Mouse (Mus musculus) frontal cortex, adult 2 months (tissue): Measurements from ENCODE around the gene Knop1. TPM values are rescaled to one million over a fixed set of nuclear protein-coding genes. Genes with fewer than 3 reads are reported as not detected.
A peak's percentile ranks its signal among the peaks of the same experiment; 100 is the strongest.

ENCODE experiments used
- DNase-seq, 2 experiments: peaks; one replicate each; pipeline ENCODE4 v3.0.0; 2022; ENCODE audit warnings: low spot score in 1 of 2; ENCODE audit errors: extremely low spot score in 1 of 2
- polyA plus RNA-seq: library from polyadenylated mRNA; depleted of rRNA; stranded (reverse); fragments of >200 nt; gene quantifications from 2 replicates; pipeline ENCODE4 v1.2.3, GENCODE M21; 2012

Knop1 gene
- polyA plus RNA-seq, 1 experiment: 17.5 TPM

DNA sequence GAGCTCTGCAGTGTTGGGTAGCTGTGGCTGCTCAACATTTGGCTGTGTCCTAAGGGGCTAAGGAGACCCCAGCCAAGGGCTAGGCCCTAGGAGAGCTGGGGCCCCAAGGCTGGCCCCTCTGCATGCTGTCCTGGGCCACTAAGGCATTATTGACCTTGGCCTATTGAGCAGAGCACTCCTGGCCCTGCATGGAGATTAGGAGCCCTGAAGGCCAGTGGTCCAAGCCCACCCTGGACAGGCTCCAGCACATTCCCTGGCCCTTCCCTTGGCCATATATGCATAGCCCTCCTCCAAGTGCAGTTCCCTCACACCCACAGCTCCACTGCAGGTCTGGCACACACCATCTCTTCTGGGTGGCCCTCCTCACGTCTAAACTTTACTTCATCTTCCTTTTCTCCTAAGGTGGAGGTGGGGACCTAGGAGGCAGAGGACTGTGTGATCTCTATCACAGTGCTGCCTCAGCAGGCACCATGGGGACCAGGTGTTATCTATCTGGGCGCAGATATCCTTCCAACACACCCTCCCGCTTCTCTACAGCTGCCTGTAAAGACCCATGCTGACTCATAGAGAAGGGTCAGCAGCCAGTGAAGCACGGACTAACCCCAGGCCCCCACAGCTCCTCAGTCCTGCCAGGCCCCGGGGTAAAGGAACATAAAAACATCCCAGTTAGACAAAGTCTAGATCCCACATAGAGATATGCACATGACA lies 6.4 kb downstream of the Knop1 start:
- DNase-seq: no peak

DNA sequence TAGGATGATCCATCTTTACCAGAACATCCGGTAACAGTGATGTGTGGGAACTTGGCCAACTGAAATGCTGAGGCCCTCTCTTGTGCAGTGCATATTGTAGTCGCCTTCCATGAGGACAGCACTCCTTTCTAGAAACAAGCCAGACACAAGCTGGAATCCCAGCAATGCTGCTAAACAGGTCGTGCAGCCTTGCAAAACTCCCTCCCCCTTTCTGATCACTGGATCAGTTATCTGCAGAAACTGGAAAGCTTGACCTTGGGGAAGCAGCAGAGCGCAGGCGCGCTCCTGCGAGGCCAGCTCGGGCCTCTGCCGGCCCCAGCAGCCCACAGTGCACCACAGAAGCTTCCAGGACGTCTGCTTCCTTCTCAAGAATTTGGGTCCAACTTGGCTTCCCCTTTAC lies 7.3 kb downstream of the Knop1 start:
- no peak for DNase-seq

DNA sequence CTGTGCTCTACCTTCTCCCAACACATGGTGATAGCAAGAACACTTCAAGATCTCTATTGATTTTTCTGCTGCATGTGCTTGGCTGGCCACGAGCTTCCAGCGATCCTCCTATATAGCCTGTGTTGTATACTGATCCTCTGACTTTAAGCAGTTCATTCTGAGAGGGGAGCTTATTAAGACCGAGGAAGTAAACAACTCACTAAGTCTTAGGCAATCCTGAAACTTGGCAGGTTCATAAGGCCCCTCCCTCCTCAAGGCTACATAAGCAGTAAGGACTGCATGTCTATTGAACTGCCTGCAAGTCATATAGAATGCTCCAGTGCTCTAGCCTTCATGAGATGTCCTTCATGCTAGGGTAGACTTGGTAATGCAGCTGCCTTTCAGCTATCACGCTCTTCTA lies 9.7 kb downstream of the Knop1 start:
- DNase-seq: no peak

DNA sequence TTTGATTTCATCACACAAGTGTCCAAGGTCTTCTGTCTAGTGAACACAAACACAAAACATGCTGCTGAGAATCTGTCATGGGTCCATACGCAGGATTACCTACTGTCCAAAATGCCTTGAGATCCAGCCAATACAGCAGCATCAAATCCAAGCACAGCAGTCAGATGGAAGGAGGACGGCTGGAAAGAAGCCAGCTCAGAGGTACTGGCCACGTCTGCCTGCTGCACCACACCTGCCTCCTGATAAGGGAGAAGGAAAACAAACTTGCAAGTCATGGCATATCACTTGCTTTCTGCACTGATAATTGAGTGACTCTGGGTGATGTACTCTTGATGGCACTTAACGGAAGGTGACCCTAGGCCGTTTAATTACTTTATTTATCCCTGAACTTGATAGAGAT lies 10.9 kb downstream of the Knop1 start:
- DNase-seq: no peak

DNA sequence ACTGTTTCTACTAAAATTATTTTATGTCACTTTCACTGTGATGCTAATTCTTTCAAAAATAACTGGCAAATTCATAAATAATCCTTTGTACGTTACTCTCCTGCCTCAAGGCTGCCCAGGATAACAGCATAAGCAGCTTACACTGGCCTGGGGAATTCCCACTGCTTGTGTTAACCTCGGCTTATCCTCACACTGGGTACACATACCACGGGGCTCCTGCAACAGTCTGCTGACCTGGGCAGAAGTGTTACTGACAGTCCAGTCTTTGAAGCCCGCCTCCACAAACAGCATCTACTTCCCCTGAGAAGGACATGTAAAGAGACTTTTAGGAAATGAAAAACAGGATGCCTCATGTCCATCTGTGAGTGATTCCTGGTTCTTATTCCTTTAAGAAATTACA lies 13.1 kb downstream of the Knop1 start:
- DNase-seq: no peak

DNA sequence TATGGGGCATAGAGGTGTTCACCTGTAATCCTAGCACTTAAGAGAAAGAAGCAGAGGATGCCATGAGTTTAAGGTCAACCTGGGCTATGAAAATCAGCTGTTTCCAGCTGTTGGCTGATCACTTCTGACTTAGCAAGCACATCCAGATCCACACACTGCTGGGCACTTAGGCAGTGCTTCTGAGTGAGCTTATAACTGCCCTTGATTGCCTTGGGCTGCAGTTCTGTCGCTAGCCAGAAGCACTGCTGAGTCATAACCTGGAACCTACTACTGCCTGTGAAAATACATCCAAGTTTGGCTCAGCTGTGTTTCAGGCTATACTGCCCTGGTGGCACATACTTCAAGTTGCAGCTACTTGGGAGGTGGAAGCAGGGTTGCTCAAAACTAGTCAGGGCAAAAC lies 14.3 kb downstream of the Knop1 start:
- DNase-seq: peak in 1 of 2 experiments; percentile 56

DNA sequence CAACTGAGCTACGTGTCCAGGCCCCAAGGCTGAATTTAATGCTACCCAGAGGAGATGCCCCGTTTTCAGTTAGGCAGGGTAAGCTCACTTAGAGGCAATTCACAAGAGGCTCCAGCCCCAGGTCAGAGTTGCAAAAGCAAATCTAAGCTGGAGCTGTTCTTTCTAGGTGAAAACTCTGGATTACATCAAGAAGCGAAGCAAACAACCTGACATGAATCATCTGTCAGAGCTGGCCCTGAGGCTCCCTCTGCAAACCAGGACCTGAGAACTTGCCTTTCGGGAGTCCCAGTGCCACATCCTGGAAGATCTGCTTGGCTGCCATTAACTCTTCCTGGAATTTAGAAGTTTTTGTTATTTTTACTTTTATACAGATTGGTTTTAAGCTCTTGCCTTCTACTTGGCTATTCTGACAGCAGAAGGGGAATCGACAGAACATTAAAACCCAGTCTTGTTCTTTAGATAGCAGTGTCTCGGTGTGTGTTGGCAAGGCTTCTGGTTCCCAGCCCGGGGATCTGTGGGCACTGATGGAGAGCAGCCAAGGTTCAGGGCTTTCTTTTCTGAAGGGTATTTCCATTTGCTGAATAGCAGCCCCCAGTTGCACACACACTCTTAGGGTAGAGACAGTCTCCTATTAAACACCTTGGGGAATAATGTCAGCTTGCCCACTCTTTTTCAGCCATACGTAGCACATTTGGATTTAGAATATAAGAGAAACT lies 14.9 kb downstream of the Knop1 start:
- DNase-seq: peak in 1 of 2 experiments; percentile 62

DNA sequence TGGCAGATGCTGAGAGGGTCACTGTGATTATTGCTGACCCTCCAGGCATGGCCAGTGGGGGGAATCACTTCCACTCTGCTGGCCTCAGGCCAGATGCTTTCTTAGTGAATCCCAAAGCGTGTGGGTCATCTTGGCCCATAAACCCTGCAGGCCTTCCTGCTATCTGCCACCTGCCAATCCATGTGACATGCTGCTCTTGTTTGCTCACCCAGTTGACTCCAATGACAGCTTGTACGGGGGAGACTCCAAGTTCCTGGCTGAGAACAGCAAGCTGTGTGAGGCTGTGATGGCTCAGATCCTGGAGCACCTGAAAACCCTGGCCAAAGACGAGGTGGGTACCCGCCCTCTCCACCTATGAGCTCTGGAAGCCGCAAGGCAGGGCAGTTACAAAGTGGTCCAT lies 18.2 kb downstream of the Knop1 start:
- DNase-seq: no peak

DNA sequence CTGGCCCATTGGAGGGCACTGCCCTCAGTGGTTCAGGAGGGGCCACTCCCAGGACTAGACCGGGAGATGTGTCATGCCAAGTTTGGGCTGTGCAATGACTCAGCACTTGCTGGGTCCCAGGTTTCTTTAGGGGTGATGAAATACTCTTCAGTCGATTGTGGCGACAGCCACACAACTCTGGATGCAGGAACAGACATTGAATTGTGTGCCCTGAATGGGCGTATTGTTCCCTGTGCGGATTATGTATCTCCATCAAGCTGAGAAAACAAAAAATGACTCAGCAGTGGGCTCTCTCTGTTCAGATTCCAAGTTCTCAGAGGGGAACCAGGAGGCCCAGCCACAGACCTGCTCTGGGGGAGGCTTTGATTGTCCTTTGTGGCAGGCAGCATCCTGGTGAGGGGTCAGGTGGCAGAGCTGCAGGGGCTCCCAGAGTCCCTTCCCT lies 28.1 kb downstream of the Knop1 start:
- peak in 1 of 2 experiments; percentile 13 for DNase-seq

DNA sequence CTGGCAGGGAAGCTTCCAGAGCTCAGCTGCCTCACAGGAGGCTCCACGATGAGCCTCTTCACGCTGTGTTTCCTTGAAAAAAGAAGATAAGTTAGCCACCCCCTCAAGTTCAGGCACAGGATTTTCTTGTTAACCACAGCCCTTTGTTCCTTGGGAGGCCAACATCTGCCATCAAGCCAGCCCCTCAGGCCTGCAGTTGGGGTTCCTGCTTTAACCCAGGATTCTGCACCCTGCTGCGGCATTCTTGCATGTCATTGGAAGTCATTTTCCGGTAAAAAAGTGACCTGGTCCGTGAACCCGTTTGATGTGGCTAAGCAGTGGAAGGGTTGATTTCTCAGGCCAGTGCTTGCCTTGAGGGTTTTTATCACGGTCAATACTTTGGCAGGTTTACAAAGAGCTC lies 31.6 kb downstream of the Knop1 start:
- DNase-seq: no peak

DNA sequence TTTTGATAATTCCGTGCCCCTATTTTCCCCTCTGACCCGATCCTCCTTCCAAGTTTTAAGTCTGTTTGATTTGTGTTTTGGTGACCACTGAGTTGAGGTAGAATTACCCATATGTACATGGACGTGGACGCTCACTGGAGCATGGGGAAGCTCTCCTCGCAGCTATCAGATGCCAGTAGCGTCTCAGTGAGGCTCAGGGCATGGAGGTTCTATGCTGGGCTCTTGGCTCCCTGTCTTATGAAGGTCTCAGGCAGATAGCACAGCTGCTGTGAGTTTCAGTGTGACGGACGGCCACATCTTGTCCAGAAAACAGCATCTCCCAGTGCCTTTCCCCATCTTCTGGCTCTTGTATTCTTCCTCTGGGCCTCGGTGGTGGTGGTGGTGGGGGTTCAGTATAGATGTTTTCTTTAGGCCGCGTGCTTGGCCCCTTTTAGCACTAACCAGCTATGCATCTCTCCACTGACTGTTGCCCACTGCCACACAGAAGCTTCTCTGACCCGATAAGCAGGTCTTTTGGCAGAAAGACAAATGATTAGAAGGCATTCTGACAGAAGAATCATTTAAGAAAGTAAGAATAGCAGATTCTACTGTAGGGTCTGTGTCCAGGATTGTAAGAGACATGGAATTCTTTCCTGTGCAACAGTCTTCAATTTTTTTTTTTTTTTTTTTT lies 34.0 kb downstream of the Knop1 start:
- no peak for DNase-seq

DNA sequence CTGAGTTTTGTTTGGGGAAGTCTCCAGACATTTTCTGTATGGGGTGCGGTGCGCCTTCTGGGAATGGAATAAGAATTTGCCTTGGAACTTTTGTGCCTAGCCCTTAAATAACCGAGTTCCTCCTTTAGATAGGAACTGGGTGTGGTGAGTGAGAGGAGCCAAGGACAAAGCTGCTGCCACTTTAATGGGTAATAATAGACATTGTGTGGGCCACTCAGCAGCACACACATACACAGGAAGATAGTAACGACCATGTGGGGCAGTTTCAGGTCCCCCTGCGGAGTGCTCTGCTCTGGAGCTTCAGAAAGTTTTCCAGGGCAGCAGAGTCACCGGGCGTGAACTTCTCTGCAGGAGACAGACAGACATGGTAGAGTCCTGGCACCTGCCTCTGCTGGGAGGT lies 34.7 kb downstream of the Knop1 start:
- no peak for DNase-seq

DNA sequence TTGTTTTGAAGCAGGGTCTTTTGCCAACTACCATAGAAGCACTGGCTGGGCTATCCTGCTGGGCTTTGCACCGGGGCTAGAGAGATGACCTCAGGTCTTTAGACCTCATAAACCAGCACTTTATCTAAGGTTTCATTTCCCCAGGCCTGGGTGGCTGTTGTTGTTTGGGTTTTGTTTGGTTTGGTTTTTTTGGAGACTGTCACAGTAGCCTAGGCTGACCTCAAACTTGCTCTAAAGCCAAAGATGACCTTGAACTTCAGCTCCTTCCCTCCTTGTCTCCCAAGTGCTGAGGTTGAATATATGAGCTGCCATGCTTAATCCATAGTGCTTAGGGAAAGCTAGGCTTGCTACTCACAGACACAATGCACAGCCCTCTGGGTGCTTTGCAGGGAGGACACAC lies 36.4 kb downstream of the Knop1 start:
- no peak for DNase-seq

DNA sequence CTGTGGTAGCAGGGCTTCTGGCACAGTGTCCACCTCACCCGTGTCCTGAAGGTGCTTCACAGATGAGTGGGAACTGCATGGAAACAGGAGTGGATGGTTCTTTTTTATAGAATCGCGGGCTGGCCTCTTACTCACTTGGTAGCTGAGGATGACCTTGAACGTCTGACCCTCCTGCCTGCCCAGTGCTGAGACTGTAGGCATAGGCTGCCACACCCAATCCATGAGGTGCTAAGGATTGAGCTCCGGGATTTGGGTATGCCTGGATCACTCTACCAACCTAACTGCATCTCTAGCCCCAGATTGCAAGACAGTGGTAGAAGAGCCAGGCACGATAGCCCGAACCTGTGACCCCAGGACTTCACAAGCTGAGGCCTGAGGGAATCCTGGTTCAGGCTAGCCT lies 38.3 kb downstream of the Knop1 start:
- no peak for DNase-seq

DNA sequence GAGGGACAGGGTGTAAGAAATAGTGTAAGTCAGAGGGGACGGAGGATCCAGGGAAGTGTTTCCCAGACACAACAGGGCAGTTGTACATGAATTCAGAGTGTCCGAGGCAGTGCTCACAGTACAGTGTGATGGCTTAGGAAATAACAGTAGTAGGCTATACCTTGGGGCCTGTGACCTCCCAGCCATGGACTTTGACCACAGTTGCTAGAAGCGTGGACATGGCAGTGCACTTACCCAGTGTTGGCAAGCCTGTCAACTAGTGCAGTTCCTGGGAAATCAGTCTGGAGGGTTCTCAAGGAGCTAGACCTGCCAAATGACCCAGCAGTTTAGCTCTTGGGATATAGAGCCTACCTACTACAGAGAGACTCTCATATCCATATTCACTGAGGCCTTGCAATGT lies 39.8 kb downstream of the Knop1 start:
- no peak for DNase-seq

DNA sequence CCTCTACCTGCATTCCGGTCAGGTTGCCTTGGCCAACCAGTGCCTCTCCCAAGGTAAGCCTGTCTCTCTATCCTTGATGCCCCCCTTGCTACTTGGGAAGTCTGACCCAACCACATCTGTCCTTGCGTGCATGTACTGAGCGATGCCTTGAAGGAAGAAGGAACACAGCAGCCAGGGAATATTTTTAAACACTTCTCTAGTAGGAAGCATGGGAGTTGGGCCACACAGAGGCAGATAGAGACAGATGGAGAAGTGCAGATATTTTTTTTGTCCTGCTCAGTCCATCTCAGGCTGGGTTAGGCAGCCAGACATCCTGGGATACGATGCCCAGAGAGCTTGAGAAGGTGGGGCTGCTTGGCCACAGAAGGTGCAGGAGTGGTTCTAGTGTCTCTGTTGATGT lies 42.5 kb downstream of the Knop1 start:
- peak in 1 of 2 experiments; percentile 8 for DNase-seq

DNA sequence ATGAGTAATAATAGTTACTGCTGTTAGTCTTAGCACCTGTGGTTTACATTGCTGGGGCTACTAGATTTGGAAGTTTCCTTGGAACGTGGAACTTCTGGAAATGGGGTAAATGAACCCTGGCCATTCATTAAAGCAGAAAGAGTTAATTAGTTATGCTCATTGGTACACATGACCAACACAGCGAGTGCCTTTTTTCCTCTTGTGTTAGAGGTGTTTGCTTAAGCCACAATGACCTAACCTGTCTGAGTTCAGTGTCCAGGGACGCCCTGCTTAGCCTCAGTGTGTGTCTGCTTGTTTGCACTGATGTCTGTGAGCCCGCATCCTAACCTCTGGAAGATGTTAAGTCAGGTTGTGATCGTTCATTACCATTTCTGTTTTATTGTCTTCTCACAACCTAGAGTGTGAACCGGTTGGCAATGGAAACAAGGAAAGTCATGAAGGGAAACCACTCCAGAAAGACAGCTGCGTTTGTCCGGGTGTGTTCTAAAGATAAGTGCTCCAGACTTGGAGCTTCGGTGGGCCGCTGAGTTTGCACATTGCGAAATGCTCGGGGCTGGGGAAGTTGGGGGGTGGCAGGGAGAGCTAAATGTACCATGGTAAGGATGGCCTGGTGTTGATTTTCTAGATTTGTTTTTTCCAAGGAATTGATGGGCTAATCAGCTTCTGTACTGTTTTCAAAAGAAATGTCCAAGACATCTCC lies 44.5 kb downstream of the Knop1 start:
- no peak for DNase-seq

DNA sequence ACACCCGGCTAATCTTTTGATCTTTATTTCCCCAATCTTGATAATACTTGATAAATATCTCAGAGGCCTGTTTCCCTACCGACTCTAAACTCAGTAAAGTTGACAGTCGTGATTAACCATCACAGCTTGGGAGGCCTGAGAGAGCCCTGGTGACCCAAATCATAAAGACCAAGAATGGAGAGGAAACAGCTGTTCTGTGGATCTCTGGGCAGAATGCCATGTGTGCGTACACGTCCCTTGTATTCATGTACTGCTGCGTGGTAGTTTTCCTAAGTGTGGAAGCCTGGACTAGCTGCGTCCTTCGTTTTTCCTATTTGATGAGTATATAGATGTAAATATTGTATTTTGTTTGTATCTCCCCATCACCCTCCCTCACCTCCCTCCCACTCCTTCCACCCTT lies 48.2 kb downstream of the Knop1 start:
- peak in 1 of 2 experiments; percentile 65 for DNase-seq

DNA sequence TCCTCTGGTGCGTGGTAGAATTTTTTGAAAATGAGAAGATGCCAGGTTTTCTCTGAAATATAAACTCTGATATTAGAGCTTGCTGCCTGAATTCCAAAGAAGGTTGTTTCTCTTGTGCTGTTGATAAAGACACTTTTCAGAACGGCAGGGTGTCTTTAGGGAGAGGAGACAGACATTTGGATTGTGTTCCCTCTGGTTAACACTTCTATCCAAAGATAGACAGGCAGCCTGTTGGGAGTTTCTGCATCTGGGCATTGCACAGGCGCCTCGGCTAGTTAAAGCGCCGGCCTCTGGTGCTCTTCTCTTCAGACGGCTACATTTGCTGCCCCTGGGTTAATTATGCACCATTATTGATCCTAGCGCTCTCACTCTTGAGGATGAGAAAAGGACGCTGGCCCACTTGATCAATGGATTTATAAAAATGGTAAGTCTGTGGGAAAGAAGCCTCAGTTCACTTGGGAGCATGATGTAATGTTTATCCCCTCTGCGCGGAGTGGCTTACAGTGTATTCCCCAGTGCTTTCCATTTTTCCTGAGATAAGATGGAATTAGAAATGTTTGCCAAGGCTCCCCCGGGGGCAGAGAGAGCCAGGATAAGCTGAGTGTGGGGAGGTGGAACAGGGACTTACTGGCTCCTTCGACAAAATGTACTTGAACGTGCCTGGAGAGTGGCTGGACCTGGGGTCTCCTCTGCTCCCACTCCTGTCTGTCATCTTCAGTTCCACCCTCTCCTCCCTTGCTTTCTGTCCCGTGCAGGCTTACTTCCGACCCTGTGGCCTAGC lies 49.2 kb downstream of the Knop1 start:
- DNase-seq: no peak

DNA sequence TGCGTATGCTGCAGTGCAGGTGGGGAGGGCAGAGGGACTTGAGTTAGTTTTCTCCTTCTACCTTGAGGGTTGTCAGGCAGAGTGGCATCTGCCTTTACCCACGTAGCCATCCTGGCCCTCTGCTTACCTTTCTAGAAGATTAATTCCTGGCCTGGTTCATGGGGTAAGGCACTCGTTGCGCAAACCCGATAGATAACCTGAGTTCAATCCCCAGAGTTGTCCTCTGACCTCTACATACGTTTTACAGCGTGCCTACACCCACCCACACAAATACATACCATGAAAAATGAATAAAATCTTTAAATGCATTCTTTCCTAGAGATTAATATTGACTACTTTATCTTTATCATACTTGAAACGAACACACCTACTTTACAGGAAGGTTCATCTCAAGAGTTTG lies 52.6 kb downstream of the Knop1 start:
- no peak for DNase-seq
